Mouse (Mus musculus) G1E (cell line): ENCODE data around the gene Myom3.

Experiments used
- CTCF ChIP-seq: IDR thresholded peaks from 2 replicates; pipeline ENCODE4 v1.5.1; 2012; ENCODE audit warnings: low read depth, low read length, inconsistent platforms, mixed read lengths
- GATA1 ChIP-seq: IDR thresholded peaks from 2 replicates; pipeline ENCODE4 v1.6.1; 2012; ENCODE audit warnings: borderline replicate concordance, low read length, inconsistent platforms, mixed read lengths
- GATA2 ChIP-seq: IDR thresholded peaks from 2 replicates; pipeline ENCODE4 v1.6.1; 2012; ENCODE audit warnings: low read depth, low read length, inconsistent platforms, borderline replicate concordance
- POLR2AphosphoS5 ChIP-seq: IDR thresholded peaks from 2 replicates; pipeline ENCODE4 v1.6.1; 2012; ENCODE audit warnings: low read depth, low read length, inconsistent platforms; ENCODE audit not compliant: insufficient replicate concordance
- TAL1 ChIP-seq: conservative IDR thresholded peaks from 2 replicates; pipeline ENCODE4 v1.6.1; 2012; ENCODE audit warnings: low read depth, low read length, inconsistent platforms, mixed read lengths

- no peak for TF ChIP-seq CTCF
- no peak for TF ChIP-seq POLR2AphosphoS5
- TF ChIP-seq GATA2 = no peak
- no peak for TF ChIP-seq GATA1
- TF ChIP-seq TAL1 = no peak
These were observed 11.2 kb downstream of the Myom3 start for GRCm38 (mm10) chr4:135770611-135771305.
